Mouse (Mus musculus) thymus, postnatal 10 days (tissue): ENCODE results near the gene Cnot10.

ENCODE experiments used
- DNase-seq, 2 experiments: peaks; one replicate each; pipeline ENCODE4 v3.0.0; 2021; ENCODE audit warnings: low spot score in 2 of 2

Cnot10 gene

GRCm38 (mm10) chr9:114546765-114547164, 93.2 kb downstream of the Cnot10 start:
- DNase-seq: peak; percentile 27 to 50

DNA sequence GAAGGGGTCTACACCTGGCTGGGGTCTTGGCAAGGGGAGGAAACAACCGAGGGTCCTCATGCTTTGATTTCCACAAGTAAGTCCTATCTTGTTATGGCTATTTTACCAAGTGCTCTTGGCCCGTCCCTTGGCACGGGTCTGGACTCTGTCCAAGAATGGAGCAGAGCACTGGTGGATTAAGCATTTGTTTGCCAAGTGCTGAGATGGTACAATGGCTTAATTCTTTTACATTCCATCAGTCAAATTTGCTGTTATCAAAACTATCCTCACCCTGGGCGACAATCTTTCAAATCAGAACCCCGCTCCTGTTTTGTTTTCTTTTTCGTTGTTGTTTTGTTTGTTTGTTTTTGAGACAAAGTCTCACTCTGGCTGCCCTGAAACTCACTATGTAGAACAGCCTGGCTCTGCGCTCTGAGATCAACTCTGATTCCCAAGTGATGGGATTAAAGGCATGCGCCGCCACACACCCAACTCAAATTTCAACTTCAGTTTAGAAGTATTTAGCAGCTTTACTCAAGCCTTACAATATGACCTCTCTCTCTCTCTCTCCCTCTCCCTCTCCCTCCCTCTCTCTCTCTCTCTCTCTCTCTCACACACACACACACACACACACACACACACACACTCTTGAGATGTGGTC, 95.1 kb downstream of the Cnot10 start:
- no peak for DNase-seq

GRCm38 (mm10) chr9:114543882-114544753, 95.9 kb downstream of the Cnot10 start:
- no peak for DNase-seq

DNA sequence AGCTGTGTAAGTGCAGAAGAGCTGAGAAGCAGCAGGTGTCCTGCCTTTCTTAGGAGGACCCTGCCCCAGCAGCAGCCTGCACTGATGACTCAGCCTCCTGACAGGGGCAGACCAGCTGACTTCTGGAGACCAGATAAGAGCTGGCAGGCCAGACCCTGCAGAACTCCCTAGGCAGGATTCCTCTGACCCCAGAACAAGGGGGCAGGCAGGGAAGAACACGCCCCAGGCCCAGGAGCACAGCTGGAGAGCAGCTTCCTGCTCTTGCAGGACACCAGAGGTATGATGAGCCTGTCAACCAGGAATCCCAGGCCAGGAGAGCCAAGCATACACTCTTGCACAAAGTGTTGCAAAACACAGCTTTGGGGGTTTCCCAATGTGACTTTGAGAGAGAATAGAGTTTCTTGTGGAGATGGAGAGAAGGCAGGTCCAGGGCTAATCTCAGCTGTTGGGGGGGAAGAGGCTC, 98.7 kb downstream of the Cnot10 start:
- no peak for DNase-seq

GRCm38 (mm10) chr9:114538996-114539563, 100.9 kb downstream of the Cnot10 start:
- DNase-seq: no peak

DNA sequence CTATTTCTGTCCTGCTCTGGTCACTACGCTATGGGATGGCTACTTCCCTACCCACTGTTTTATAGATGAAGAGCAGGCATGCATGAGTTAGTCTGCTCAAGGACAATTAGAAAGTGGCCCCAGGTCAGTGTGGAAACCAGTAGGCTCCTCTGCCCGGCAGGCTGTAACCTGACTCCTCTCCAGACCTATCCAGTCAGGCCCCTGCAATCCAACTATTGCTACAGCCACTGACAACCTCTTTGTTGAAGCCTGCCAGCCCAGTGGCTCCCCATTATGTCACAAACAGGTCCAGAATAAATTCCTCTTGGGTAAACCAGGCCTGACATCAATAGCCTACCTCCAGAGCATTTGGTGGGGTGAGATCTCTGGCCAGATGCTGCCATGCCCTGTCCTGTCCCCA, 103.4 kb downstream of the Cnot10 start:
- DNase-seq: no peak
